Mouse (Mus musculus) CH12.LX (cell line): ENCODE data around the gene Fbxo42. TPM values are rescaled to one million over a fixed set of nuclear protein-coding genes. Genes with fewer than 3 reads are reported as not detected.

Experiments
- DNase-seq: peaks from one replicate; pipeline ENCODE4 v3.0.0-alpha.2; 2013; ENCODE audit errors: extremely low read depth
- H3K27ac ChIP-seq: 2 replicates; pipeline ENCODE4 v1.5.1; 2012; ENCODE audit warnings: low read depth, mild to moderate bottlenecking, control low read depth, moderate library complexity; ENCODE audit not compliant: insufficient read depth
- H3K27me3 ChIP-seq: replicated peaks from 2 replicates; pipeline ENCODE3; 2012; ENCODE audit warnings: inconsistent platforms
- H3K36me3 ChIP-seq, 2 experiments: replicated peaks in 1 of 2; 2 replicates each; pipeline versions ENCODE3 to v1.6.1; 2012; ENCODE audit warnings: inconsistent platforms in 1 of 2, low read length in 1 of 2, mild to moderate bottlenecking in 1 of 2, mixed read lengths in 1 of 2, moderate library complexity in 1 of 2; ENCODE audit not compliant: control insufficient read depth in 1 of 2, insufficient read depth in 1 of 2
- H3K4me1 ChIP-seq, 2 experiments: 2 replicates each; pipeline ENCODE4 v1.6.1; 2012; ENCODE audit warnings: inconsistent platforms in 1 of 2, moderate library complexity in 1 of 2; ENCODE audit not compliant: insufficient read depth in 2 of 2, control insufficient read depth in 1 of 2
- H3K4me2 ChIP-seq: 2 replicates; pipeline ENCODE4 v1.6.1; 2012; ENCODE audit warnings: low read depth, mild to moderate bottlenecking, control low read depth; ENCODE audit not compliant: poor library complexity, insufficient read depth, severe bottlenecking
- H3K4me3 ChIP-seq, 3 experiments: fragments of 150-350 bp in 1 of 3; sonication (generic) in 1 of 3; replicated peaks in 1 of 3; 2 replicates each; pipeline versions ENCODE3 to v1.5.1; 2011 to 2012; ENCODE audit warnings: low read depth in 2 of 3, low read length in 2 of 3, mild to moderate bottlenecking in 2 of 3, moderate library complexity in 2 of 3, control low read depth in 1 of 3, improper control_type of control experiment in 1 of 3, inconsistent platforms in 1 of 3, mixed read lengths in 1 of 3; ENCODE audit not compliant: poor library complexity in 1 of 3
- H3K79me2 ChIP-seq: replicated peaks from 2 replicates; pipeline ENCODE4 v1.6.1; 2012; ENCODE audit warnings: mild to moderate bottlenecking, moderate library complexity; ENCODE audit not compliant: control insufficient read depth, poor library complexity, insufficient read depth, severe bottlenecking; ENCODE audit errors: extremely low read depth
- H3K9ac ChIP-seq: 2 replicates; pipeline ENCODE4 v1.6.1; 2012; ENCODE audit warnings: low read depth, mild to moderate bottlenecking, control low read depth, moderate library complexity; ENCODE audit not compliant: insufficient read depth
- H3K9me3 ChIP-seq: replicated peaks from 2 replicates; pipeline ENCODE3; 2012; ENCODE audit warnings: low read length, inconsistent platforms, mixed read lengths
- CHD1 ChIP-seq: IDR thresholded peaks from 2 replicates; pipeline ENCODE4 v1.6.1; 2012; ENCODE audit warnings: low read depth, low read length, improper control_type of control experiment, inconsistent platforms
- E2F4 ChIP-seq: IDR thresholded peaks from 2 replicates; pipeline ENCODE4 v1.6.1; 2011; ENCODE audit warnings: low read depth, low read length, improper control_type of control experiment; ENCODE audit not compliant: insufficient replicate concordance
- ETS1 ChIP-seq: conservative IDR thresholded peaks from 2 replicates; pipeline ENCODE4 v1.6.1; 2012; ENCODE audit warnings: low read depth, mild to moderate bottlenecking, inconsistent platforms, low read length, improper control_type of control experiment, moderate library complexity
- IRF4 ChIP-seq: IDR thresholded peaks from 2 replicates; pipeline ENCODE4 v1.6.1; 2014; ENCODE audit warnings: low read depth, mild to moderate bottlenecking, inconsistent platforms, low read length, improper control_type of control experiment
- JUN ChIP-seq: IDR thresholded peaks from 2 replicates; pipeline ENCODE4 v1.6.1; 2011; ENCODE audit warnings: low read depth, mild to moderate bottlenecking, low read length, improper control_type of control experiment, moderate library complexity; ENCODE audit not compliant: insufficient read depth
- KAT2A ChIP-seq: IDR thresholded peaks from 2 replicates; pipeline ENCODE4 v1.6.1; 2012; ENCODE audit warnings: low read length, improper control_type of control experiment, inconsistent platforms; ENCODE audit not compliant: insufficient replicate concordance
- MAX ChIP-seq: IDR thresholded peaks from 2 replicates; pipeline ENCODE4 v1.6.1; 2011; ENCODE audit warnings: low read length, improper control_type of control experiment
- MAZ ChIP-seq: IDR thresholded peaks from 2 replicates; pipeline ENCODE4 v1.6.1; 2012; ENCODE audit warnings: low read depth, mild to moderate bottlenecking, inconsistent platforms, low read length, improper control_type of control experiment, moderate library complexity
- MYC ChIP-seq: IDR thresholded peaks from 2 replicates; pipeline ENCODE4 v1.6.1; 2011; ENCODE audit warnings: low read depth, mild to moderate bottlenecking, improper control_type of control experiment, low read length
- NELFE ChIP-seq: IDR thresholded peaks from 2 replicates; pipeline ENCODE4 v1.6.1; 2011; ENCODE audit warnings: low read depth, low read length, improper control_type of control experiment
- PAX5 ChIP-seq: IDR thresholded peaks from 2 replicates; pipeline ENCODE4 v1.6.1; 2012; ENCODE audit warnings: low read length, inconsistent platforms, mixed read lengths
- POLR2A ChIP-seq: IDR thresholded peaks from 2 replicates; pipeline ENCODE4 v1.6.1; 2011; ENCODE audit warnings: low read depth, mild to moderate bottlenecking, improper control_type of control experiment, low read length
- POLR2AphosphoS2 ChIP-seq: IDR thresholded peaks from 2 replicates; pipeline ENCODE4 v1.6.1; 2011; ENCODE audit warnings: low read depth, low read length, improper control_type of control experiment
- RCOR1 ChIP-seq: conservative IDR thresholded peaks from 2 replicates; pipeline ENCODE4 v1.6.1; 2012; ENCODE audit warnings: low read depth, mild to moderate bottlenecking, inconsistent platforms, low read length, improper control_type of control experiment
- SIN3A ChIP-seq: IDR thresholded peaks from 2 replicates; pipeline ENCODE4 v1.6.1; 2012; ENCODE audit warnings: low read length, improper control_type of control experiment, inconsistent platforms
- ZC3H11A ChIP-seq: IDR thresholded peaks from 2 replicates; pipeline ENCODE4 v1.6.1; 2012; ENCODE audit warnings: low read depth, mild to moderate bottlenecking, inconsistent platforms, low read length, improper control_type of control experiment
- ZNF384 ChIP-seq: IDR thresholded peaks from 2 replicates; pipeline ENCODE4 v1.6.1; 2012; ENCODE audit warnings: low read depth, low read length, improper control_type of control experiment, inconsistent platforms
- dilution Hi-C: fragments of 300-500 bp; cut with MboI; formaldehyde crosslinking; loops from 2 replicates; pipeline ENCODE4 v1.14.3; 2020; ENCODE audit warnings: low sequenced_read_pairs; ENCODE audit not compliant: extremely low pct_unique_long_range_greater_than_20kb, extremely low pct_ligation_motif_present
- in situ Hi-C: fragments of 300-500 bp; cut with MboI; formaldehyde crosslinking; loops from 3 replicates; pipeline ENCODE4 v1.14.3; 2019; ENCODE audit warnings: low sequenced_read_pairs, low pct_ligation_motif_present, low pct_unique_long_range_greater_than_20kb, mixed read lengths
- polyA plus RNA-seq: library from polyadenylated mRNA; unstranded; fragments of >175 nt; gene quantifications from 2 replicates; pipeline ENCODE4 v1.2.1, GENCODE M21; 2012; ENCODE audit warnings: low read depth; ENCODE audit not compliant: insufficient read length
- total RNA-seq, 2 experiments: library from RNA; depleted of rRNA; stranded (reverse); fragments of 300-350 nt in 1 of 2; fragments of >200 nt in 1 of 2; gene quantifications; 2 replicates each; pipeline ENCODE4 v1.2.3; 2012 to 2014

The Fbxo42 gene
- total and polyA plus RNA-seq, 3 experiments = 9.8 to 16.5 (median 14.4) TPM

GRCm38 (mm10) chr4:141248614-141248978 lies 100.9 kb downstream of the Fbxo42 start:
- in situ Hi-C loops (no loop called here), dilution Hi-C loops (no loop called here)
- H3K4me2 ChIP-seq = no peak overlapping the region
- TF ChIP-seq ETS1 (no peak), PAX5 (no peak), CHD1 (no peak), POLR2A (no peak), JUN (no peak), E2F4 (no peak), ZC3H11A (no peak)
- TF ChIP-seq, all 38 proteins: peak for 0
- H3K79me2 ChIP-seq = no peaks in the 10 kb centered on the region
- H3K27me3 ChIP-seq = peaks cover 90% of the 10 kb centered on the region
- H3K27ac ChIP-seq = no peak overlapping the region
- DNase-seq = no peak
- peaks cover 10% of the 10 kb centered on the region for H3K9me3 ChIP-seq
- no peak overlapping the region for H3K9ac ChIP-seq
- no peak overlapping the region for H3K4me3 ChIP-seq
- H3K36me3 ChIP-seq = no peaks in the 10 kb centered on the region
- H3K4me1 ChIP-seq = peaks cover 13 to 17% of the 10 kb centered on the region in 2 experiments

DNA sequence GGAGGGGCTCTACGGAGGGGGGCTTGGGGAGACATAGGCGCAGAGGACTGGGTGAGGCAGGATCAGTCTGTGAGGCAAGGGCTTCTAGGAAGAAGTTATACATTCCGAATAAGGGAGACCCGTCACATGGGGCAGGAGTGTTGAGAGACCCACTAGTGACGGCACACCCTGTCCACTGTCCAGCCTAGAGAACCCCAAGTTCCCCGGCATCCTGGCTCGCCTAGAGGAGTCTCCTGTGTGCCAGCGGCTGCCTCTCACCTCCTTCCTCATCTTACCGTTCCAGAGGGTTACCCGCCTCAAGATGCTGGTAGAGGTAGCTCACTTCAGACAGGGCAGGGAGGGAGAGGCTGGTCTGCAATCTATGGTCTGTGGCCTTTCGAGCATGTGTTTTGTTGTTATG lies 101.7 kb downstream of the Fbxo42 start:
- TF ChIP-seq IRF4 (no peak), POLR2AphosphoS2 (no peak), NELFE (no peak), MYC (no peak), ZNF384 (no peak), MAX (no peak), MAZ (no peak), KAT2A (no peak), SIN3A (no peak), RCOR1 (no peak)
- Histone ChIP-seq H3K9ac (no peak overlapping the region), H3K9me3 (peaks cover 10% of the 10 kb centered on the region), H3K4me1 (peaks cover 15 to 17% of the 10 kb centered on the region in 2 experiments), H3K27ac (no peak overlapping the region), H3K4me2 (no peak overlapping the region), H3K4me3 (no peak overlapping the region), H3K27me3 (peaks cover 90% of the 10 kb centered on the region), H3K79me2 (no peaks in the 10 kb centered on the region), H3K36me3 (no peaks in the 10 kb centered on the region)
- no peak for DNase-seq
- in situ Hi-C loops (no loop called here), dilution Hi-C loops (no loop called here)
